Mouse (Mus musculus): ENCODE results near the gene Kcnrg.
"Not testable (repeated sequence)": the region's sequence is repeated elsewhere in the genome, so short reads cannot be mapped to it uniquely, and the experiment has no call there.

Kcnrg gene

DNA sequence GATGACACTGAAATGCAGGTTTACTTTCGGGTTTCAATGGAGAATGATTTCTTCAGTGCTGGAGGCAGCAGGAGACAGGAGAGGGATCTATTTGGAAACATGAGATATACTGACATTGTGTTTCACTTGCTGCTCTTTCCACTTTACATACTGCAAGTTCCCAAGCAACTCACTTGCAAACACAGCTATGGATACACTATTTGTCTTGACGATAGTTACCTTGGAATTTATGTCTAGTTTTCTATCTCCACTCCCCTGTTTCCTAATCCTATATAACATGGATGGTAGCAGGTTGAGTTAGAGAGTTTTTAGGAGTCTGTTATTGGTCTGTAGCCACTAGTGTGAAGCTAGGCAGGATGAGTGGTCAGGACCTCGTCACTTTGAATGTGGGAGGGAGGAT, at the start of gene Kcnrg:
Gene Kcnrg (plus strand): TSS at position 301 of the 400 bp plus-strand sequence.
- no peak for DNase-seq (ENCODE audit: low spot score)

DNA sequence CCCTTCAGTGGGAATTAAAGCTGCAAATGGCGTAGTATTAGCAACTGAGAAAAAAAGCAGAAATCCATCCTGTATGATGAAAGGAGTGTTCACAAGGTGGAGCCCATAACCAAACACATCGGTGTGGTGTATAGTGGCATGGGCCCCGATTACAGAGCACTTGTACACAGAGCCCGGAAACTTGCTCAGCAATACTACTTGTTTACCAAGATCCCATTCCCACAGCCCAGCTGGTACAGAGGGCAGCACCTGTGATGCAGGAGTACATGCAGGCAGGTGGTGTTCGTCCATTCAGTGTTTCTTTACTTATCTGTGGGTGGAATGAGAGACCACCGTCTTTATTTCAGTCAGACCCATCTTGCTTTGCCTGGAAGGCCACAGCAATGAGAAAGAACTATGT, 48.4 kb upstream of the Kcnrg start:
- DNase-seq (ENCODE audit: low spot score), result no peak

DNA sequence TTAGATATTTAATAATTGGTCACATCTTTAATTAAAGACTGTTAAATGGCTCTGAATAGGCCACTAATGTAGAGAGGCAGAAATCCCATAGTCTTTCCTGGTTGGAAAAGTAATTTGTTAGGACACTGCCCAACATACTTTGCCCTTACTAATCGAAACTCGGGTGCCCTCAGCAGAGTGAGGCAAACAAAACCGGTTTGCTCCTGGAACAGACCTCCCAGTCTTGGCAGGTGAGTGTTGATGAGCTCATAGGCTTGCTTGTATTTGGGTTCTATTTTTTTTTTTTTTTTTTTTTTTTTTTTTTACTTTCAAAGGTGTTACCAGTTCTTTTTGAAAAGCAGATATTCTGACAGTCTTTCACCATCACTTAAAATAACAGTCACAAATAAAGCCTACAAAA, 47.4 kb upstream of the Kcnrg start:
- DNase-seq (ENCODE audit: low spot score), result no peak

DNA sequence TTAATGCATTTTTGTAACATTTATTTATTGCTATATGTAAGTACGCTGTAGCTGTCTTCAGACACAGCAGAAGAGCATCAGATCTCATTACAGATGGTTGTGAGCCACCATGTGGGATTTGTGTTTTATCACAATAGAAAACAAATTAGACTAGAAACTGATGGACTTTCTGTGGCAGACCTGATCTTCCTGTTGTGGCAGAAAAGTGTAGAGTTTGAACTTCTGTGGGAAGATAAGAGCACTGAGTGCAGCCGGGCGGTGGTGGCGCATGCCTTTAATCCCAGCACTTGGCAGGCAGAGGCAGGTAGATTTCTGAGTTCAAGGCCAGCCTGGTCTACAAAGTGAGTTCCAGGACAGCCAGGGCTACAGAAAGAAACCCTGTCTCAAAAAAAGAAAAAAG, 41.0 kb upstream of the Kcnrg start:
- DNase-seq (ENCODE audit: low spot score), result not testable (repeated sequence)

DNA sequence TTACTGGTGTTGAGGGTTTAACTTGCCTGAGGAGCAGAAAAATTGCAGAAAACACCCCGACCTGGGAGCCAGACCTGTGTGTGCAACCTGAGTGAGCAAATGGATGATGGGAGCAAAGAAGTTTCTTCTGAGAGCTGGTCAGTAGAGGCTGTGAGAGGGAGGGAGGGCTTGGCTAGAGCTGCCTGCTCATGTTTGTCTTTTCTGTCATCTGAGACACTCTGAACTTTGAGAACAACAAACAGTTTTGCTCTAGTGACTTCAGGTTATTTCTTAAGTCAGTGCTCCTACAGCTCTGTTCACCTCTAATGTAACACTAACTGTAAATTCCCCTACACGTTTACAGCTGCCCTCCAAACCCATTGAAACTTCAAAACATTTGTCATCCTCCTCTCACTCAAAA, 37.9 kb upstream of the Kcnrg start:
- no peak for DNase-seq (ENCODE audit: low spot score)

DNA sequence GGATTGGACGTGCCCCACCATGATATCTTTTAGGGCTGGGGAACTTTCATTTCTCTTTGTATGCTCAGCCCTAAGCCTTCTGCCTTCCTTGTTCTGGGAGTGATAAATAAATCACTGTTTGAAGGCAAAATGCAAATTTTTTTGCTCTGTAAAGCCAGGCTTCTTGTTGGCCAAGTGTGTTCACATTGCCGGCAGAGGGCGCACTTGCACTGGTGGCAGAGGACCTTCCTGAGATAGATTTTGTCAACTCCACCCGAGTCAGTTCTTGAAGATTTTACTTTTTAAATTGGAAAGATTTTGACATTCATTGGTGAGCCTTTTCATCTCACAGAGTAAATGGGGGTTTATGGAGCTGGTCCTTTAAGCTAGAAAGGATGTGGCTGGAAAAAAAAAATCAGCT, 35.9 kb upstream of the Kcnrg start:
- DNase-seq (ENCODE audit: low spot score), result peak; percentile 81

DNA sequence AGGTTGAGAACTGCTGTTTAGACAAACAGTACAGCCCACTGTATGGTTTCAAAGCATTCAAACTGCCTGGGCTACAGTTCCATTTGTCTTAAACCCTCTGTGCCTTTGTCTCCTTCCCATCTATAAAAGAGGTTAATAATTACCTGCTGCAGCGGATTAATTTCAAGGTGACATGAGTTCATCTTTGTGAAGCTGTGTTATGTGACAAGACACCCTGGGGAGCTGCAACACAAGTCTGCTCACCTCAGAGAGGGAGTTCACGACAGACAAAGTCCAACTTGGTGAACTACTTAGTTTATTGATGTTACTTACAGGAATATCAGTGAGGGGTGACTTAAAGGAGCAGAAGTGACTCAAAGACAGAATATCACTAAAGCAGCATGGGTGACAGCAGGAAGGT, 35.1 kb upstream of the Kcnrg start:
- no peak for DNase-seq (ENCODE audit: low spot score)

DNA sequence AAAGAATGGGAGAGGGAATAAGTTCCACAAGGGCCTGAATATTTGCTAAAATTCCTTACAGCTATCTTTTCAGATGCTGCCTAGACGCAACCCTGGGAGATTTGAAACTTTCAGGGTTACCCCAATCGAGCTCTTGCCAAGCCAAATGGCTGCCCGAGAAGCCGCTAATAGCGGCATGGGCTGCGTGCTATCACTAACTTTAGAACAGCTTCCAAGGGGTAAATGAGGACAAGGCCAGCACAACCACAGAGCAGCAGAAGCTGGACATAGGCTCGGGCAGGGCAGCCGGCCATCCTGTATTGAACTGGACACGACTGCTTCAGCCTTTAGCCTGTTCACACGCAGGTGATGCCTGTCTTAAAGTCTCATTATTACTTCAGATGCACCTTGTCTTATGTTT, 32.2 kb upstream of the Kcnrg start:
- no peak for DNase-seq (ENCODE audit: low spot score)

DNA sequence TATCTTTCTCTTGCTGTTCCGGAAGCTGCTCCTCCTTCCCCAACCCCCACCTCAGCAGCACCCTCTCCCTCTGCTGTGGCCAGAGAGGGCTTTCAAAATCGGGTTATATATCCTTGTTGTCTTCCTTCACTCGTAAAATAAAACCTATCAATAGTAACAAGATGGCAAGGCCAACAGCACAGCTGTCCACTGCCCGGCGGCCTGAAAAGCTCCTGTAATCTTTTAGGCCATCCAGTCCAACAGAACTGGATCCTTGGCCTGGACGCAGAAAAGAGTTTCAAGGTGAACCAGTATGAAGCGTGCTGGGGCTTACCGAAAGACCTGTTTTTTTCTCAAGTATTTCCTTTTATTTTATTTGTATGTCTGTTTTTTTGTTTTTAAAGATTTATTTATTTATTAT, 31.3 kb upstream of the Kcnrg start:
- no peak for DNase-seq (ENCODE audit: low spot score)

DNA sequence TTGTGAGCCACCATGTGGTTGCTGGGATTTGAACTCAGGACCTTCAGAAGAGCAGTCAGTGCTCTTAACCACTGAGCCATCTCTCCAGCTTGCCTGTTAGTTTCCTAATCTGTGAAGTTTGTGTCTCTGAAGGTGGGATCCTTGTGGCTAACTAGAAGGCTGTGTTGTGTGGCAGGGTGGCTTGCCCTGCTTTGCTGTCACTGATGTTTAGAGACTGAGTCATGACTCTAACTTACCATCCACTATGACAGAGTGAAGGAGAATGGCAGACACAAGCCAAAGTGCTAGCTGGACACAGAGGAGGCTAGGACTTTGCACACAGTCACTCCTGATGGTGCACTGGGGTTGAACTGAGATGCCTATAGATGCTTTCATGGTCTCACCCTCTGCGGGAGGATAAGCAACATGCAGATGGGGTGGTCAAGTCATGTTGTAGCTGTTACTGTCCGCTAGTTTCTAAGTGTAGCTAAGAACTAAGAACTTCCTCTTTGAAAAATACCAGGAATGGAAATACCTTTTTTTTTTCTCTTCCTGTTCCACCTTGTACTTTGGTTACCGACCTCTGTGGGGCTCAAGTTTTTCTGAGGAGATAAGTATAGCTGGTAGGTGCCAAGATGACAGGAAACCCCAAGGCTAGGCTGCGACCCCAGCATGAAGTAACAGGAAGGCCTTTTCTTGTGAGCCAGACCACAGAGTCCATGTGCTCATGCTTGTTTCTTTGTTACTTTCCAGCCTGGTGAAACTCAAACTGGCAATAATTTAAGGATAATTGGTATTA, 17.8 kb upstream of the Kcnrg start:
- DNase-seq (ENCODE audit: low spot score), result no peak

DNA sequence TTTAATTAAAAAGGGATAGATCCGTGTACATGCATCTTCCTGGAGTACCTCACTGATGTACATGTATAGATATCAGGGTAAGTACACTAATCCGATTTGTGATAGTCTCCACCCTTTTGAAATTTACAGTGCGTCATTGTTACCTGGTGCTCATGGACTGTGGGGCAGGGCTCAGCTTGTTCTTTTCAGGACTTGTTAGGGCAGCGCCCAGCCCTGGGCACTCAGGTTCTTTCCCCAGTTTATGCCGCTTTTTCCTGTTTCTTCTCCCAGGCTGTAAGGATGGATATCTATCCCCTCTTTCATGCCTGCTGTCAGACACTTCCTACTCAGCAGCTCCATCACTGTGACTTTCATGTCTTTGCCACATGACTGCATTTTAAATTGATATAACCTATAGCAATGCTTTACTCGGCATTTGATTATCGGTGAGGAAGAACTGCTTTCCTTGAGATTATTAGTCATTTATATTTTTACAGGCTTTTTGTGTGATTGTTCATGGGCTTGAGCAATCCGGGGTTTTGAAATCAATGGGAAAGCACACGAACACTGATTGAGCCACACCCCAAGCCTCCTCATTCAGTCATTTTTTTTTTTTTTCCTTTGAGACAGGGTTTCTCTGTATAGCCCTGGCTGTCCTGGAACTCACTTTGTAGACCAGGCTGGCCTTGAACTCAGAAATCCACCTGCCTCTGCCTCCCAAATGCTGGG, 10.4 kb upstream of the Kcnrg start:
- DNase-seq (ENCODE audit: low spot score), result no peak

DNA sequence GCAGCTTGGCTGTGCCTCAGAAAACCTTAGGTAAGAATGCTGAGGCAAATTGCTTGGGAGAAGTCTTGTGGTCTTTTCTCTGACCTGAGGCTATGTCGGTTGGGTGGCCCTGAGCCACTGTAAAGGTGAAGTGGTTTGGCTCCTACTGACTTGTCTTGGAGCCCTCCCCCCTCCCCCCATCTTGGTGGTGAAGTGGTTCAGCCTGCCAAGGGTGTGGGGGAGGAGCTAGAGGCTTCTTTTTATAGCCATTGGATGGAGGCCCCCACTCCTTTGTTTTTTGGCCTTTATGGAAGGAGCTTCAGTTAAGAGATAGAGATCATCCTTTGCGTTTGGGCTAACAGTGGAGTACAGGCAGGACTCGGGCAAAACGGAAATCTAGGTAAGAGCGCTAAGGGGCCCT, 9.3 kb upstream of the Kcnrg start, which contains the start of gene Trim13:
Gene Trim13 (plus strand): TSS at position 280 of the 400 bp plus-strand sequence.
- DNase-seq (ENCODE audit: low spot score), result no peak

DNA sequence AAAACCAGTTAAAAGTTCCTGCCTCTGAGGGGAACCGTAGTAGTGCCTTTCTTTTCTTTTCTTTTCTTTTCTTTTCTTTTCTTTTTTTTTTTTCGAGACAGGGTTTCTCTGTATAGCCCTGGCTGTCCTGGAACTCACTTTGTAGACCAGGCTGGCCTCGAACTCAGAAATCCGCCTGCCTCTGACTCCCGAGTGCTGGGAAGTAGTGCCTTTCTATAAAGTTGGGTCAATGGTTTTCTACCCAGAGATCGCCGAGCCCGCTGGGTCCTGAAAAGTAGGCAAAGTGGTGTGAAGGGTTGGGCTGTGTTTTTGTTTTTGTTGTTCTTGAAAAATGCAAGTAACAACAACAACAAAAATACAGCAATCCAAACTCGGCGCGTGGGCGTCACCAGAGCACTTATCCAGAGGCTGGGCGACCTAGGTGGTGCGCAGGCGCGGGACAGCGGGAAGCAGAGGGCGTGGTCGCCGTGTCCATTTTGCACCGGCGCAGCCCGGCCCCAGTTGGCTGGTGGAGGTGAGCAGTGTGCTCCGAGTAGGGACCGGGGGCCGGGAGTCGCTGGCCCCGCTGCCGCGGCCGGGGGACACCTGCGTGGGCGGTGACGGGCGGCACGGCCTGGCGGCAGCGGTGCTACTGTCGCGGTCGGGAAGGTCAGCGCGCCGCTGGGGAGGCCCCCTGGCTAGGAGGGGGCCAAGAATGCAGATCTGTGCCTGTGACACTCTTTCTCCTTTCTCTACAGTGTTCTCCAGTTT, 8.0 kb upstream of the Kcnrg start:
- DNase-seq (ENCODE audit: low spot score), result peak; percentile 85

DNA sequence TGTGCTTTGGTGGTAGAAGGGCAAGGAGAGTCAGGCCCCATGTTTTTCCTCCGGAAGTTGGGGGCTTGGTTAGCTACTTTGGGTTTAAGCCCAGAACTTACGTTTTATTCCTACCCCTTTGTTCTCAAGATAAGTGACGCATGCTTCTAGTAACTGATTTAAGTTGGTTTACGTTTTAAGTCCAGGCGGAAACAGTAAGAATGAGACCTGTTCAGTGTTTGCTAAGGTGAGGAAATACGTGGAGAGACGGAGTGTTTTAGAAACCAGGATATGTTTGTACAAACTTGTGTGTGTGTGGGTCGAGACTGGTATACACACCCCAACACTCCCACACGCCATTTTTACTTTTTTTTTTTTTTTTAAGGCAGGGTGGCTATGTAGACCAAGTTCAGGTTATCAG, 5.9 kb upstream of the Kcnrg start:
- no peak for DNase-seq (ENCODE audit: low spot score)

DNA sequence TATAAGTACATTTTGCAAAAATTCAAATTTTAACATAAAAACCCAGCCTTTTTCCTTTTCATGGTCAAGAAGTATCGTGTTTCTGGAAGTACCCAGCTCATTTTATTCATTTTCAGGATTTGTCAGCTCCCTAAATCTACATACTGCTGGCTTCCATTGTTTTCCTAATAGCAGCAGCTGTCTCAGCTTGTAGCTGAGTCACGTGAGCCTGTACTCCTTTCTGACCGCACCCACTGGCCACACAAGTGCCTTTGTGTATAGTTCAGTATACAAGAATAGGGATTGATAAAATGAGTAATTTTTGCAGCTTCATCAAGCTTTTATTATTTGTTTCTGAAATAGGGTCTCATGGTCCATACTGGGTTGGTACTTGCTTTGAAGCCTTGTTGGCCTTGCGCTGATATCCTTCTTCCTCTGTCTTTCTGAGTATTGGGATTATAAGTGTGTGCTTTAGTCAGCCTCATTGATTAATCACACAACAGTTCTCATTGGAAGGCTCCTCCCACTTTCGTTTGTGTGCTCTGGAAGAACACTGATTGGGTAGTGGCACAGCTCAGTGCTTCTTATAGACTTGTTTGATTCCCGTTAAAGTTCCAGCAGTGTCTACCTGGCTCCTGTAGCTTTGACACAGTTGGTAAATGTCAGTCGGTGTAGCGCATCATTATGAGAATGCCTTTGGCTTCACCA, 4.0 kb upstream of the Kcnrg start:
- DNase-seq (ENCODE audit: low spot score), result no peak

DNA sequence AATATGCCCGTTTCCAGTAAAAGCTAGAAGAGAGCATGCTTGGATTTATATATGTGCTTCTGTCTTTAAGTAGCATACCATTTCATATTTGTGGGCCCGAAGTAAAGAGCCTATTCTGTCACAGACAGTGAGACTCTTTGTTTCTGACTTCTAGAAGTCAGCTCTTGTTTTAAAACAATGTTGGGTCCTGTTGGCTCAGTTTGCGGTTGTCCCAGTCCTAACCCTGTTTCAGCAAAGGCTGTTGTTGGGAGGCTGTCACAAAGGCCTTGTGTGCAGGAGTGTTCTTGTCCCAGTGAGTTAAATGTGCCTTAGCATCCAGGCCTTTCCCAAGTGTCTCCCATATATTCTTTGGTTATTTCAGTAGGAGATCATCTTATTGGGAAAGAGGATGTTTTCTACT, 3.2 kb upstream of the Kcnrg start:
- no peak for DNase-seq (ENCODE audit: low spot score)

DNA sequence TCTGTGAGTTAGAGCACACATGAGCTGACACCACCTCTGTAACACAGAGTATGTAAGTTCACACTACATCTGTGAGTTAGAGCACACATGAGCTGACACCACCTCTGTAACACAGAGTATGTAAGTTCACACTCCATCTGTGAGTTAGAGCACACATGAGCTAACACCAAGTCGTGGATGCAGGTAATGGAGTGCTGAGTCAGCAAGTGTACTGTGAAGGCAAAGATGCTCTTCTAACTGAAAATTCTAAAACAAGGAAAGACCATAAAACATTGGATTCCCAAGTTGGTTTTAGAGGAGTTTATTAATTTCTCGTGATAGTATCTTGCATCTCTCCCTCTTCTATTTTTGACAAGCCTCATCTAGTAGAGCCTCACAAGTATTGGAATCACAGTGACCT, 1.2 kb upstream of the Kcnrg start:
- not testable (repeated sequence) for DNase-seq (ENCODE audit: low spot score)

DNA sequence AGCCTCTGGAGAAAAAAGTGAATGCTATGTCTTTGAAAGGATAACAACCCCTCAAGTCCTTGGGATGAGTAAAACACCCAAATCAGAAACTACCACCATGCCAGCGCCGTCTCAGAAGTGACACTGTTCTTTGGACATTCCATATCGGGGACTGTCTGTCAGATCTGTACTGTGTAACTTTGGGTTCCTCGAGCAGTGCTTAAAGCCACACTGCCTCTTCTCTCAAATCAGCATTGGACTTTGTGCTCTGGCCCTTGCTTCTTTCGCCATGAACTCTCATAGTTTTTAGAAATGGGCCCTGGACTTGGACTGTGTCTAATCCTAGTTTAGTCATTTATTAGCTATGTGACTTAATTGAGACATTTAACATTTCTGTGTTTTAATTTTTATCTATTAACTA, 4.5 kb downstream of the Kcnrg start:
- no peak for DNase-seq (ENCODE audit: low spot score)

DNA sequence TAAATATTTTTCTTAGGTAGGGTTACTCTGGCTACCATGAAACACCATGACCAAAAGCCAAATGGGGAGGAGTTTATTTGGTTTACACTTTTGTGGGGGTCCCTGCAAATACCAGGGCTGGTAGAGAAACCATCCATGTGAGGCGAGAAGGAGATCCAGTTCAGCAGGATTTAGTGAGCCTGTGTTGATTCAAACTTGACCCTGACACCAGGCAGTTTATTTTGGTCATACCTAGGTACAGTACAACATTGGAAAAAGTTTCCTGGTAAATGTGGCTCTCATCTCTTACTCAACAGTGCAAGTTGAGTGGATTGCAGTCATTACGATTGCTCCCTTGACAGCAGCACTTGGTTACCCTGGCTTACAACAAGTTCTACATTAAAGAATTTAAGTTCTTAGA, 6.1 kb downstream of the Kcnrg start:
- no peak for DNase-seq (ENCODE audit: low spot score)

DNA sequence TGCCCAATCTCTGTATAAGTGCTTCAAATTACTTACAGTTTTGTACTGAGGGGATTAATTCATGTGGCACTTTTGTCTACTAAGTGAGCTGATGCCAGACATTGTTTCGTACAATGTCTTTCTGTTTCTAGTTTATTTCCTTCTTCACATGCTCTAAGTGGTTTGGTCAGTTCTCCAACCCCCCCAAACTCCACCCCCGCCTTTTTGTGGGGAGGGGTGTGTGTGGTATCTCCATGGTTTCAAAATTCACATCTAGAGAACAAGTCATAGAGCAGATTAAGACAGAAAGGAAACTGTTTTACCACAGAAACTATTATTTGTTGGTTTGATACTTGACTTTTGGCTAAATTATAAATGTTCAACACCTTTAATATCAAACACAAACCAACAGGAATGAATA, 13.1 kb downstream of the Kcnrg start:
- no peak for DNase-seq (ENCODE audit: low spot score)

DNA sequence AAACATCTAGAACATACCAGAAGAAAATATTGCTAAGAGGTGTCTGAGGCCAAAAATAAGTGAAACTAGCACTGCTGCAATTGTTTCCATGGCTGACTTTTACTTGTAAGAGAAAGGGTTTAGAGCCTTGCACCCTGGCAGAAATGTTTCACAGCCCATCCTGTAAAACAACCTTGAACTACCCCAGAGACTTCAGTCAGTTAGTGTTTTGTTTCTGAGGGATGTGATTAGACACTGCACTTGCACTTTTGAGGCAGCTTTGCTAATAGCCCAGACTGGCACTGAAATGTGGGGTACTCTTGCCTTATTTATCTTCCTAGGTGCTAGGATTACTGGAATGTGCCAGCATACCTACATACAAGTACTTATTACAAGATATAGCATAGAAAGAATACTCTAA, 28.7 kb downstream of the Kcnrg start:
- no peak for DNase-seq (ENCODE audit: low spot score)

DNA sequence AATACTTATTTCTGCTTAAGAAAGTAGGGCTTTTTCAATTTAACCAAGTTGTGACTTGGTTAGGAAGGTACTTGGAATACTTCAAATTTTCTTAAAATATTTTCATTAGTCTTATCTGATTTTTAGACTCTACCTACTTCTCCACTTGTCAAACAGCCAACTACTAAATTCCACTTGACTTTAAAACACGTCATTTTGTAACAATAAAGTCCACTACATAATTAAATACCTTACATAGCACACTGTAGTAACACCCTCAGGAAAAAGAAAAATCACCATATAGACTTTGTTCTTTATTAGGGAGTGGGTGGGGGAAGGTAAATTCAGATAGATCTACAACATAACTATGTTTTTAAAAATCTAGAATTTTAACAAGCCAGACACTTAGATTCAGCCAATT, 35.4 kb downstream of the Kcnrg start:
- no peak for DNase-seq (ENCODE audit: low spot score)
